Mouse (Mus musculus) lung, embryonic 16.5 days (tissue): ENCODE measurements at regions not wholly inside any gene's neighbourhood (a gene's known extent, or its start where the extent isn't known, plus 50 kb on each side); places are given as distances from the start of the nearest gene placed in this dataset.

Source experiments
- ATAC-seq: fragments of 200-750 bp; cut with Nextera tagmentation; 2 replicates; pipeline ENCODE4 v1.8.0; 2017; ENCODE audit warnings: low read depth, mild to moderate bottlenecking, moderate library complexity
- H3K27ac ChIP-seq: fragments of 300-500 bp; sonication (generic); 2 replicates; pipeline ENCODE4 v1.5.1; 2014; ENCODE audit warnings: mild to moderate bottlenecking, control low read depth, low read length
- H3K27me3 ChIP-seq: fragments of 300-500 bp; sonication (generic); 2 replicates; pipeline ENCODE4 v1.6.1; 2014; ENCODE audit warnings: low read depth, low read length, mixed read lengths; ENCODE audit not compliant: control insufficient read depth, insufficient read depth
- H3K36me3 ChIP-seq: fragments of 300-500 bp; sonication (generic); 2 replicates; pipeline ENCODE4 v1.6.1; 2014; ENCODE audit warnings: low read length; ENCODE audit not compliant: control insufficient read depth, insufficient read depth
- H3K4me1 ChIP-seq: fragments of 300-500 bp; sonication (generic); replicated peaks from 2 replicates; pipeline ENCODE4 v1.6.1; 2014; ENCODE audit warnings: low read length, mixed read lengths; ENCODE audit not compliant: control insufficient read depth, insufficient read depth
- H3K4me2 ChIP-seq: fragments of 300-500 bp; sonication (generic); 2 replicates; pipeline ENCODE4 v1.6.1; 2014; ENCODE audit warnings: low read depth, low read length, control low read depth
- H3K4me3 ChIP-seq: fragments of 300-500 bp; sonication (generic); 2 replicates; pipeline ENCODE4 v1.5.1; 2014; ENCODE audit warnings: mild to moderate bottlenecking, low read length, control low read depth
- H3K9ac ChIP-seq: fragments of 300-500 bp; sonication (generic); 2 replicates; pipeline ENCODE4 v1.6.1; 2014; ENCODE audit warnings: low read length, control low read depth
- H3K9me3 ChIP-seq: fragments of 300-500 bp; sonication (generic); 2 replicates; pipeline ENCODE4 v1.6.1; 2016; ENCODE audit warnings: low read length; ENCODE audit not compliant: control insufficient read depth
- WGBS: fragments of 180-500 bp; shearing (Covaris S2); extraction: QIAGEN DNeasy Blood & Tissue Kit; methylation state at CpG from one replicate; pipeline ENCODE4 v1.1.7; 2014; 5-methylcytosine and 5-hydroxymethylcytosine counted together

- Histone ChIP-seq H3K27me3 (no peaks in the 10 kb centered on the region), H3K4me3 (no peak overlapping the region), H3K36me3 (no peaks in the 10 kb centered on the region), H3K4me1 (peaks cover 6% of the 10 kb centered on the region), H3K27ac (peak overlapping the region; percentile 62), H3K9ac (no peak overlapping the region), H3K4me2 (no peak overlapping the region), H3K9me3 (no peaks in the 10 kb centered on the region)
- WGBS = 4% methylated on average over 4 of the region's 4 CpGs
- peak; percentile 60; the same call in 1 of the 2 replicates for ATAC-seq
Observed at GRCm38 (mm10) chr2:72752624-72753176, 227.5 kb downstream of the Sp3 start.

- 78% methylated on average over 16 of the region's 16 CpGs for WGBS
- no peaks in the 10 kb centered on the region for H3K27me3 ChIP-seq
- ATAC-seq = no peak
Observed at GRCm38 (mm10) chr2:72753788-72754713, 226.2 kb downstream of the Sp3 start.

GRCm38 (mm10) chr2:72763454-72763853 lies 216.8 kb downstream of the Sp3 start:
- Histone ChIP-seq H3K9ac (no peak overlapping the region), H3K27me3 (no peaks in the 10 kb centered on the region), H3K4me2 (no peak overlapping the region), H3K27ac (no peak overlapping the region), H3K36me3 (no peaks in the 10 kb centered on the region), H3K4me1 (no peaks in the 10 kb centered on the region), H3K4me3 (no peak overlapping the region), H3K9me3 (no peaks in the 10 kb centered on the region)
- no peak for ATAC-seq
- WGBS = 78% methylated on average over 5 of the region's 5 CpGs

More at GRCm38 (mm10) chr2:72753788-72754713, 226.2 kb downstream of the Sp3 start:
- no peak overlapping the region for H3K9ac ChIP-seq
- no peaks in the 10 kb centered on the region for H3K36me3 ChIP-seq
- H3K4me1 ChIP-seq = peaks cover 6% of the 10 kb centered on the region
- H3K4me2 ChIP-seq = no peak overlapping the region
- H3K4me3 ChIP-seq = no peak overlapping the region
- no peaks in the 10 kb centered on the region for H3K9me3 ChIP-seq
- no peak overlapping the region for H3K27ac ChIP-seq

GRCm38 (mm10) chr2:72769030-72769630 lies 211.1 kb downstream of the Sp3 start:
- ATAC-seq = no peak
- Histone ChIP-seq H3K27ac (no peak overlapping the region), H3K4me2 (no peak overlapping the region)

GRCm38 (mm10) chr2:72773401-72773800 lies 206.8 kb downstream of the Sp3 start:
- H3K9ac ChIP-seq = no peak overlapping the region
- H3K9me3 ChIP-seq = no peaks in the 10 kb centered on the region
- no peaks in the 10 kb centered on the region for H3K36me3 ChIP-seq
- WGBS = 82% methylated on average over 4 of the region's 4 CpGs
- H3K27ac ChIP-seq = no peak overlapping the region
- ATAC-seq = no peak
- no peaks in the 10 kb centered on the region for H3K27me3 ChIP-seq
- no peak overlapping the region for H3K4me3 ChIP-seq
- no peak overlapping the region for H3K4me2 ChIP-seq
- no peaks in the 10 kb centered on the region for H3K4me1 ChIP-seq

More at GRCm38 (mm10) chr2:72769030-72769630, 211.1 kb downstream of the Sp3 start:
- H3K4me1 ChIP-seq = no peaks in the 10 kb centered on the region
- WGBS = 67% methylated on average over 11 of the region's 11 CpGs
- no peak overlapping the region for H3K4me3 ChIP-seq
- H3K27me3 ChIP-seq = no peaks in the 10 kb centered on the region
- H3K36me3 ChIP-seq = no peaks in the 10 kb centered on the region
- H3K9me3 ChIP-seq = no peaks in the 10 kb centered on the region
- no peak overlapping the region for H3K9ac ChIP-seq

GRCm38 (mm10) chr2:72777330-72777729 lies 202.9 kb downstream of the Sp3 start:
- no peak overlapping the region for H3K27ac ChIP-seq

GRCm38 (mm10) chr2:72777806-72778510 lies 202.3 kb downstream of the Sp3 start:
- no peak overlapping the region for H3K27ac ChIP-seq
- H3K4me1 ChIP-seq = peaks cover 5% of the 10 kb centered on the region; the same call in 1 of the 2 replicates
- H3K27me3 ChIP-seq = no peaks in the 10 kb centered on the region
- H3K4me3 ChIP-seq = no peak overlapping the region
- no peak for ATAC-seq
- H3K4me2 ChIP-seq = no peak overlapping the region
- no peaks in the 10 kb centered on the region for H3K36me3 ChIP-seq
- H3K9me3 ChIP-seq = no peaks in the 10 kb centered on the region
- WGBS = 78% methylated on average over 8 of the region's 8 CpGs
- H3K9ac ChIP-seq = no peak overlapping the region

More at GRCm38 (mm10) chr2:72777330-72777729, 202.9 kb downstream of the Sp3 start:
- ATAC-seq = no peak
- Histone ChIP-seq H3K27me3 (no peaks in the 10 kb centered on the region), H3K4me1 (peaks cover 5% of the 10 kb centered on the region; the same call in 1 of the 2 replicates), H3K36me3 (no peaks in the 10 kb centered on the region), H3K9me3 (no peaks in the 10 kb centered on the region), H3K4me3 (no peak overlapping the region), H3K4me2 (no peak overlapping the region), H3K9ac (no peak overlapping the region)
- 54% methylated on average over 3 of the region's 3 CpGs for WGBS

- Histone ChIP-seq H3K36me3 (no peaks in the 10 kb centered on the region), H3K4me2 (no peak overlapping the region), H3K27ac (no peak overlapping the region), H3K27me3 (no peaks in the 10 kb centered on the region), H3K4me1 (peaks cover 5% of the 10 kb centered on the region; the same call in 1 of the 2 replicates), H3K9me3 (no peaks in the 10 kb centered on the region), H3K4me3 (no peak overlapping the region), H3K9ac (no peak overlapping the region)
- no peak for ATAC-seq
- 86% methylated on average over 7 of the region's 7 CpGs for WGBS
Observed at GRCm38 (mm10) chr2:72779268-72780163, 200.7 kb downstream of the Sp3 start.
